Mouse (Mus musculus): ENCODE data around the gene Brd7.

DNA sequence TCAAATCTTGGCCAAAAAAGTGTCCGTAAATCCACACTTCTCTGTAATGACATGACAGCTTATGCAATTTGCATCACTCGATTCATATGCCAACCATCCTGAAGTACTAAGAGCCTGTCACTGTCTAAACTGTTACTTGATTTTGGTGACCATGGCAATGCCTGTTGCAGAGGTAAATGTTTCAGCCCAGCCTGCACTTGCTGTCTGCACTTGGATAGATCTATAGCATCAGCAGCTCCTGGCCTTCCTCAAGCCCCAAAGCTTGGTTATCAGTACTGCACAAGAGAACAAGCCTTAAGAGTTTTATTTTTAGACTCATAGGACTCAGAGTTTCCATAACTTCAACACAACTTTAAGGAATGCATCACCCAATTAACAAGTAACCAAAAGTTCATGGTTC, 27.6 kb downstream of the Brd7 start:
- TF ChIP-seq GATA1 (IDR thresholded peaks at IDR 0.05; ENCODE audit: low read length) = no peak
- TF ChIP-seq TAL1 (IDR thresholded peaks at IDR 0.05; ENCODE audit: low read length) = no peak

All from erythroblast, embryonic 14.5 days (primary cell).